Mouse (Mus musculus) midbrain, embryonic 11.5 days (tissue): ENCODE data around the gene Nme2. TPM values are rescaled to one million over a fixed set of nuclear protein-coding genes. Genes with fewer than 3 reads are reported as not detected.

ENCODE experiments used
- ATAC-seq: fragments of 200-750 bp; cut with Nextera tagmentation; 2 replicates; pipeline ENCODE4 v1.8.0; 2017; ENCODE audit warnings: moderate TSS enrichment, moderate library complexity; ENCODE audit not compliant: low FRiP score
- DNase-seq: peaks from one replicate; pipeline ENCODE4 v3.0.0; 2015; ENCODE audit warnings: low spot score; ENCODE audit errors: missing footprints
- H3K27ac ChIP-seq: fragments of 300-500 bp; sonication (generic); 2 replicates; pipeline ENCODE4 v1.5.1; 2014; ENCODE audit warnings: low read depth, low read length
- H3K27me3 ChIP-seq: fragments of 300-500 bp; sonication (generic); 2 replicates; pipeline ENCODE4 v1.6.1; 2014; ENCODE audit warnings: mild to moderate bottlenecking, low read length, moderate library complexity, mixed read lengths; ENCODE audit not compliant: control insufficient read depth, insufficient read depth
- H3K36me3 ChIP-seq: fragments of 300-500 bp; sonication (generic); 2 replicates; pipeline ENCODE4 v1.6.1; 2014; ENCODE audit warnings: mild to moderate bottlenecking, low read length, moderate library complexity, mixed read lengths; ENCODE audit not compliant: control insufficient read depth, insufficient read depth
- H3K4me1 ChIP-seq: fragments of 300-500 bp; sonication (generic); 2 replicates; pipeline ENCODE4 v1.6.1; 2014; ENCODE audit warnings: low read length; ENCODE audit not compliant: control insufficient read depth, insufficient read depth
- H3K4me2 ChIP-seq: fragments of 300-500 bp; sonication (generic); 2 replicates; pipeline ENCODE4 v1.6.1; 2014; ENCODE audit warnings: mild to moderate bottlenecking, moderate library complexity
- H3K4me3 ChIP-seq: fragments of 300-500 bp; sonication (generic); 2 replicates; pipeline ENCODE4 v1.5.1; 2014; ENCODE audit warnings: low read depth, low read length
- H3K9ac ChIP-seq: fragments of 300-500 bp; sonication (generic); 2 replicates; pipeline ENCODE4 v1.6.1; 2014; ENCODE audit warnings: low read length
- H3K9me3 ChIP-seq: fragments of 300-500 bp; sonication (generic); 2 replicates; pipeline ENCODE4 v1.6.1; 2016; ENCODE audit warnings: low read length; ENCODE audit not compliant: control insufficient read depth
- WGBS: fragments of 180-500 bp; shearing (Covaris S2); extraction: QIAGEN DNeasy Blood & Tissue Kit; methylation state at CpG from one replicate; pipeline ENCODE4 v1.1.7; 2014; 5-methylcytosine and 5-hydroxymethylcytosine counted together
- polyA plus RNA-seq: library from polyadenylated mRNA; unstranded; fragments of >200 nt; fragmentation: Nextera tagmentation; extraction: Ambion mirVana; gene quantifications from 2 replicates; pipeline ENCODE4 v1.2.1, GENCODE M21; 2014

Gene Nme2
- 142 and 144 TPM in 2 replicates for polyA plus RNA-seq

- H3K4me1 ChIP-seq = peaks cover 13% of the 10 kb centered on the region
- H3K9me3 ChIP-seq = no peaks in the 10 kb centered on the region
- ATAC-seq (peak; percentile 12; the same call in 1 of the 2 replicates), DNase-seq (no peak)
- peak within 1 kb of the TSS; percentile 64 for H3K4me3 ChIP-seq
- WGBS = 5% methylated on average over 6 of the region's 6 CpGs
- peak within 1 kb of the TSS; percentile 87 for H3K27ac ChIP-seq
- no peaks in the 10 kb centered on the region for H3K27me3 ChIP-seq
- peaks cover 14% of the 10 kb centered on the region; the same call in 1 of the 2 replicates for H3K36me3 ChIP-seq
- peak within 1 kb of the TSS; percentile 78 for H3K9ac ChIP-seq
- H3K4me2 ChIP-seq = peak within 1 kb of the TSS; percentile 91
These were observed at the start of gene Nme2 for GRCm38 (mm10) chr11:93956159-93956558. TSS of gene Nme2 (minus strand) at chr11:93956259.

- no peak for ATAC-seq
- no peak overlapping the region for H3K9ac ChIP-seq
- WGBS = 94% methylated on average over 2 of the region's 2 CpGs
These were observed 47.3 kb upstream of the Nme2 start for GRCm38 (mm10) chr11:94003346-94003745.

GRCm38 (mm10) chr11:93999276-93999675 is 43.2 kb upstream of the Nme2 start:
- H3K4me1 ChIP-seq = peaks cover 15% of the 10 kb centered on the region
- DNase-seq (no peak), ATAC-seq (no peak)
- H3K27me3 ChIP-seq = no peaks in the 10 kb centered on the region
- H3K9me3 ChIP-seq = no peaks in the 10 kb centered on the region
- no peak overlapping the region for H3K4me3 ChIP-seq
- no peak overlapping the region for H3K4me2 ChIP-seq
- no peak overlapping the region for H3K27ac ChIP-seq
- H3K9ac ChIP-seq = no peak overlapping the region
- H3K36me3 ChIP-seq = no peaks in the 10 kb centered on the region

More at GRCm38 (mm10) chr11:94003346-94003745, 47.3 kb upstream of the Nme2 start:
- Histone ChIP-seq H3K27ac (no peak overlapping the region), H3K36me3 (no peaks in the 10 kb centered on the region), H3K4me1 (no peaks in the 10 kb centered on the region; the same call in 1 of the 2 replicates), H3K4me3 (no peak overlapping the region), H3K9me3 (no peaks in the 10 kb centered on the region), H3K4me2 (no peak overlapping the region), H3K27me3 (no peaks in the 10 kb centered on the region)
- DNase-seq = no peak

GRCm38 (mm10) chr11:93997141-93997775 is 41.2 kb upstream of the Nme2 start:
- Histone ChIP-seq H3K4me2 (peak overlapping the region; percentile 92), H3K36me3 (no peaks in the 10 kb centered on the region), H3K9ac (peak overlapping the region; percentile 21; the same call in 1 of the 2 replicates), H3K9me3 (no peaks in the 10 kb centered on the region), H3K4me1 (peaks cover 15% of the 10 kb centered on the region), H3K27ac (no peak overlapping the region), H3K4me3 (peak overlapping the region; percentile 91), H3K27me3 (no peaks in the 10 kb centered on the region)
- DNase-seq (no peak), ATAC-seq (no peak)
- WGBS = 41% methylated on average over 13 of the region's 13 CpGs

- Histone ChIP-seq H3K27ac (peak overlapping the region; percentile 76), H3K27me3 (no peaks in the 10 kb centered on the region), H3K4me3 (peak overlapping the region; percentile 91), H3K9me3 (no peaks in the 10 kb centered on the region), H3K9ac (peak overlapping the region; percentile 86), H3K36me3 (no peaks in the 10 kb centered on the region), H3K4me1 (peaks cover 15% of the 10 kb centered on the region), H3K4me2 (peak overlapping the region; percentile 92)
- ATAC-seq (peak; percentile 60; the same call in 1 of the 2 replicates), DNase-seq (peak; percentile 95)
- WGBS = under 1% methylated on average over 58 of the region's 58 CpGs
These were observed 40.5 kb upstream of the Nme2 start for GRCm38 (mm10) chr11:93996306-93997140.

- Histone ChIP-seq H3K4me3 (peak within 1 kb of the TSS; percentile 91), H3K36me3 (no peaks in the 10 kb centered on the region)
These were observed 39.8 kb upstream of the Nme2 start, which contains the start of gene Spag9 for GRCm38 (mm10) chr11:93995720-93996305. TSS of gene Spag9 (plus strand) at chr11:93996091.

GRCm38 (mm10) chr11:93995111-93995719 is 39.2 kb upstream of the Nme2 start:
- Histone ChIP-seq H3K9ac (peak overlapping the region; percentile 86), H3K4me2 (peak overlapping the region; percentile 51), H3K27me3 (no peaks in the 10 kb centered on the region), H3K36me3 (no peaks in the 10 kb centered on the region), H3K9me3 (no peaks in the 10 kb centered on the region), H3K4me3 (peak overlapping the region; percentile 91), H3K27ac (peak overlapping the region; percentile 87), H3K4me1 (peaks cover 15% of the 10 kb centered on the region)
- no peak for DNase-seq
- ATAC-seq = peak; percentile 17
- WGBS = 6% methylated on average over 15 of the region's 15 CpGs

More at GRCm38 (mm10) chr11:93995720-93996305, 39.8 kb upstream of the Nme2 start, which contains the start of gene Spag9:
- DNase-seq (peak; percentile 100), ATAC-seq (peak; percentile 94)
- H3K9me3 ChIP-seq = no peaks in the 10 kb centered on the region
- H3K4me2 ChIP-seq = peak within 1 kb of the TSS; percentile 92
- H3K27me3 ChIP-seq = no peaks in the 10 kb centered on the region
- H3K27ac ChIP-seq = peak within 1 kb of the TSS; percentile 87
- peaks cover 15% of the 10 kb centered on the region for H3K4me1 ChIP-seq
- H3K9ac ChIP-seq = peak within 1 kb of the TSS; percentile 86
- WGBS = under 1% methylated on average over 48 of the region's 70 CpGs

GRCm38 (mm10) chr11:93994531-93994930 is 38.5 kb upstream of the Nme2 start:
- ATAC-seq = no peak
- no peak overlapping the region for H3K9ac ChIP-seq
- DNase-seq = no peak
- H3K4me1 ChIP-seq = peaks cover 15% of the 10 kb centered on the region
- H3K4me2 ChIP-seq = peak overlapping the region; percentile 51
- 65% methylated on average over 5 of the region's 5 CpGs for WGBS
- H3K4me3 ChIP-seq = peak overlapping the region; percentile 91; the same call in 1 of the 2 replicates
- no peaks in the 10 kb centered on the region for H3K36me3 ChIP-seq
- H3K27me3 ChIP-seq = no peaks in the 10 kb centered on the region
- no peak overlapping the region for H3K27ac ChIP-seq
- no peaks in the 10 kb centered on the region for H3K9me3 ChIP-seq
